Mouse (Mus musculus): ENCODE data around the gene Gsc2.
"Not testable (repeated sequence)": the region's sequence is repeated elsewhere in the genome, so short reads cannot be mapped to it uniquely, and the experiment has no call there.

The Gsc2 gene

DNA sequence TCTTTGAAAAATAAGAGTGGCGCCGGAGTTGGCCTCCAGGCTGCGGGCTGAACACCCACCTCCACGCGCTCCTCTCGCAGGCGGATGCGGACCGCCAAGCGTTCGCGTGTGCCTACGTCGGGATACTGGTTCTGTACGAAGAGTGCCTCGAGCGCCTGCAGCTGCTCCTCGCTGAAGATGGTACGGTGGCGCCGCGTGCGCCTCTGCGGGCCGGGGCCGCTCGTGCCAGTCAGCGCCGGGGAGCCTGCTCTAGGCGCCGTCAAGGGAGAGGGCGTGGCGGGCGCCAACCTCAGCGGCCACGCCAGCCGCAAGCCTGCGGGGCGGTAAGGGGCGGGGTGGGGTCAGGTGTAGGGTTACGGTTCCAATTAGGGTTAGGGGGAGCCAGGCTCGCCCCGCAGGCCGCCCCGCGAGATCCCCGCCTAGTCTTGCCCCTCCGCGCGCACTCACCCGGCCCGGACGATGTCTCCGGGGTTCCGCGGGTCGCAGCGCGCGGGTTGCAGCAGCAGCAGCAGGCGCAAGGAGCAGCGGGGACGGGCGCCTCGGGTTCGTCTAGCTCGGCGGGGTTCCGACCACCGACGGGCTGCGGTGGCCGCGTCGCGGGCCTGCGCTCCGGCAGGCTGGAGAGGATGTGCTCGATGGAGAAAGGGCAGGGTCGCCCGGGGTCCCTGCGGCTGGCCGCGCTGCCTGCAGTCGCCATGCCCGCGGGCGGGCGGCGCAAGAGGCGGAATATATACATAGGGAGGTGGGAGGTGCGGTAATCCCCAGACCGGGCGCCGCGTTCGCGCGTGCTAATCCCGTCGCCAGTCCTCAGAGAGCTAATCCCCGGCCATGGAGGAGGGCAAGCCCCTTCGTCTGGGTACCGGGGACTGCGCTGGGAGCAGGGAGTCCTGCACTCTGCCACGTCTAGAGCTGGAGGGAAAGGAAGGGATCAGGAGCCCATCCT is at the start of gene Gsc2:
Gene Gsc2, minus strand, starts transcription at position 753 of the 943 bp plus-strand sequence.
- no peak for DNase-seq (ENCODE audit: low spot score in 2 of 2)

DNA sequence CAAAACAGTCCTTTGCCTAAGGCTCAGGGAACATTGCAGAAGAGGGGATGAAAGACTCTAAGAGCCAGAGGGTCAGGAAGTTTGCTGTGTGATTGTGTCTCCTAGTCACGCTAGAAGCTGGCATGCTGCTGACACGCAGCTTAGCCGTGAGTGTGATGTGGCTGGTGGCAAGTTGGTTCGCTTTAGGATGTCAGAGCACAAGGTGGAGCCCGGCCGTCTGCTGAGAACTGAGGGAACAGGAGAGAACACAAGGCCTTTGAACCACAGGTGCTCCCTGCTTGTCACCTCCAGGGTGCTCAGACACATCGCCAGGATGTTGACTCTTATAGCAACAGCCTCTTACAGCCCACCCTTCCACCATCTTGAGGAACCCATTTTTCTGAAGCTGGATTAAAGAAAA is 47.2 kb upstream of the Gsc2 start:
- DNase-seq (ENCODE audit: low spot score in 2 of 2), result no peak

DNA sequence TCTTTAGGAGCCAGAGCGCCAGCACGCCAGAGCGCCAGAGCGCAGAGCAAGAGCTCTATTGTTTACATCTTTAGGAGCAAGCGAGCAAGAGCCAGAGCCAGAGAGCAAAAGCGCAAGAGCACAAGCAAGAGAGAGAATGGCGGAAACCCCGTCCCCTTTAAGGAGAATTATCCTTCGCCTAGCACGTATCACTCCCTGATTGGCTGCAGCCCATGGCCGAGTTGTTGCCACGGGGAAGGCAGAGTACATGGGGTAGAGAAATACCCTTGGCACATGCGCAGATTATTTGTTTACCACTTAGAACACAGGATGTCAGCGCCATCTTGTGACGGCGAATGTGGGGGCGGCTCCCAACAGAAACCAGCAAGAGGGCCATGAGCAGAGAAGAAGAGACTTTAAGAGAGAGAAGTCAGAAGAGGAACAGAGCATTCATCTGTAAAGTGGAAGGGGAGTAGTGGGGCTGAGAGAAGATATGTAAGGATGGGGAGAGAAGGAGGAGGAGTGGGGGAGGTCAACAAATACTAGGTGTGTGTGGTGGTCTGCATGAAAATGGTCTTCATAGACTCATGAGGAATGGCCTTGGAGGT is 41.3 kb upstream of the Gsc2 start:
- DNase-seq (ENCODE audit: low spot score in 2 of 2), result not testable (repeated sequence)

DNA sequence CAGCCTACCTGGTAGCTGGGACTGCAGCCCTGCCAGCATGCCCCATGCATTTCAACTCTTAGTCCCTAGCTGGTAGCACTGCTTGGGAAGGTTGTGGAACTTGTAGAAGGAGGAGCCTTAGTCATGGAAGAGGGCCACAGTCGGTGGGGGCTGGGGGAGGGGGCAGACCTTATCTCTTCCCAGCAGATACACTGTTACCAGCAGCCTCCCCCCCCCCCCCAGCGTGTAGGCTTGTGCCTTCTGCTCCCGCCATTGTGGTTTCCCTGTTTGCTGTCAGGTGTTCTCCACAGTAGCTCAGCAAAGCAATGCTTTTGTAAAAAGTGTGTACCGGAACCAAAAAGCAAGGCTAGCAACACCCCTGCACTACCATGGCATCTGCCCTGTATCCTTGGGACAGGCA is 36.8 kb upstream of the Gsc2 start:
- no peak for DNase-seq (ENCODE audit: low spot score in 2 of 2)

DNA sequence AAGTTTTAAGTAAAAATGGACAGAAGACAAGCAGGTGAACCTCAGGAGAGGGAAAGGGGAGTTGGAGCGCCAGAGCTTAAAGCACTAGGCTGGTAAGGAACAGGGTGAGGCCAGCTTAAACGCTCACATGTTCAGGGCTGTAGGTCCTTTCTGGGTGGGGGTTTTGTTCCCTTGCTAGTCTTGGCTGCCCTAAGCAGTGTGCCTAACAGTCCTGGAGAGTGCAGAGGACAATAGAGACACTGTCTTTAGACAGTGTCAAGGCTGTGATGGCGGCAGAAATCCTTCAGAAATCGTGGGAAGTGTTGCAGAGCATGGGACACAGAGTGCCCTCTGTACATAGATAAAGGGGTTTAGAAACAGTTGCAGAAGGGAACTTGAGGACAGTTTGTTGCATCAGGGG is 35.2 kb upstream of the Gsc2 start:
- DNase-seq (ENCODE audit: low spot score in 2 of 2), result no peak

DNA sequence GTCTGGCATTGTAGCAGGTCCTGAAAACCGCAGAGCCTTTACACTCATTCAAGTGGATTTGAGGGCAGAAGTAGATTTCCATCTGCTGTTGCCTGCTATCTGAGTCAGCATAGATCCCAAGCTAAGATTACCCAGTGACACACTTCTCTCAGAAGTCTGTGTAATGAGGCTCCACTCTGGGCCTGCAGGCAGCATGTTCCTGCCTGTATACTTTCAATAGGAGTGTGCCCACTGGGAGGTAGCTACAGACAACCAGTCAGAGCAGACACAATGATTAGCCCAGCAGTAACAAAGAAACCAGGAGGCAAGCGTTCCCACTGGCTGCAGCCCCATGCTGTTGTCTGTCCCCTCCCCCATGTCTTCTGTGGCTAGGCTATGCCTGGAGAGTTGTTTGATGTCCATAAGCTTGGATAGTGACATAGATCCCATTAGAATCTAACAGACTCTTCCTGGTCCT is 34.6 kb upstream of the Gsc2 start:
- no peak for DNase-seq (ENCODE audit: low spot score in 2 of 2)

DNA sequence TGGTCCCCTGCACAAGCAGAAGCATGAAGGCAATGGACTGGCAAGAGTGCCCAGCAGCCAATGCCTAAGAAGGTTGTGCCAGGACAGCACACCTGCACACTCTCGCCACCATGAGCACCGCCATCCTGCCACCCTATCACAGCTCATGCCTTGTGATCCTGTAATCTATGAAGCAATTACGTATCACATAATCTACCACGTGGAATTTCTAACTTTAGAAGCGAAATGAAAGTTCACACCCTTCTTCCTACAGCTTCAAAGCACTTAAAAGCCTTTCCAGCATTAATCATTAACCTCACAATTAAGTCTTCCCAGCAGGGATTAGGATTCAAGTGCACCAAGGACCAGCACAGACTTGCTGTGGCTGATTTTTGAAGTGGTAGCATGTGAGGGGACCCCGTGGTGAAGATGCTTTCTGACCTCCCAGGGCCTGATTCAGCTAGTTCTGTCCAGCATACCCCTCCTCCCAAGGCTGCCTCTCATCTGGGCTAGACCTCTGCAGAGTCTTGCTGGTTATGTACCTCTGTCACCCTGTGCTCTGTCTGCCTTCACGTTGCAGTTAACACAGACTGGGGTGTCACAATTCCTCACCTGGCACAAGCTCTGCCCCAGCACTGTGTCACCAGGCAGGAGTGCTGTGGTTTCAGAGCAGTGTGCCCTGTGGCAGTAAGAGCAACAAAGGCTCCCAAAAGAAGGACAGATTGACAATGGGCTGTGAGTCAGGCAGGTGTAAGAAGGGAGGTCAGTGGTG is 30.4 kb upstream of the Gsc2 start:
- no peak for DNase-seq (ENCODE audit: low spot score in 2 of 2)

DNA sequence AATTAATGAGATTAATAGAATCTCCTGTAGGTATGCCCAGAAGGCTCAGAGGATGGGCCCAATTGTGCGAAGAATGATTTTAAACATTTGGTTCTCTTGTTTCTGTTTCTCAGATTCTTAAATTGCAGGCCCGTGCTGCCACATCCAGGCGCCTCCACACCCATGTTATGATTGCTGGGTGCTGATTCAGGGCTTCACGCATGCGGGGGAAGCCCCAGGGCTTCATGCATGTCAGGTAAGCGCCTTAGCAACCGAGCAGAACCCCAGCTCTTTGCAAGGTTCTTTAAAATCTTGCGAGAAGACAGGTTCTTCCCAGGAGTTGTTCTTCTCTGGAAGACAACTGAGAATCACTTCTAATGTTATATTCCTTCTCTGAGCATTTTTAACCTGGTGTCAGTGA is 28.6 kb upstream of the Gsc2 start:
- no peak for DNase-seq (ENCODE audit: low spot score in 2 of 2)

DNA sequence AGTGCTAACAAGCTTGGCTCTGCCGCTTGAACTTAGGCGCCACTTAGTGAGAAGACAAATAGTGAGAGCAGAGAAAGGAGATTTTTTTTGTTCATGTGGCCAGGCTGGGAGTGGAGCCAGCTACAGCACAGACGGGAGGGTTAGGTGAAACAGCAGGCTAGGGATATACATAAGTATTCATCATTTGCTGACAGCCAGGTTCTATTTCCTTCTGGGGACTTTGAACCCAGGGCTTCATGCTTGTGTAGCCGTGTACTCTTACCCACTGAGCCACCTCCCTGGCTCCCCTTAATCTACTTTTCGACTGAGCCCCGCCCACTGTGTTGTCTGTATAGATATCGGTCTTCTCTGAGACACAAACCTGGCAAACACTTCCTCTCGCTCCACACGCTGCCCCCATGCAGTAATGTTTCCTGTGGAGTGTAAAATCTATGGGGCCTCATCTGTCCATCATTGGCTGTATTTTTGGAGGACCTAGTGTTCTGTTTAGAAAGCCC is 24.4 kb upstream of the Gsc2 start:
- DNase-seq (ENCODE audit: low spot score in 2 of 2), result peak in 1 of 2 experiments; percentile 29

DNA sequence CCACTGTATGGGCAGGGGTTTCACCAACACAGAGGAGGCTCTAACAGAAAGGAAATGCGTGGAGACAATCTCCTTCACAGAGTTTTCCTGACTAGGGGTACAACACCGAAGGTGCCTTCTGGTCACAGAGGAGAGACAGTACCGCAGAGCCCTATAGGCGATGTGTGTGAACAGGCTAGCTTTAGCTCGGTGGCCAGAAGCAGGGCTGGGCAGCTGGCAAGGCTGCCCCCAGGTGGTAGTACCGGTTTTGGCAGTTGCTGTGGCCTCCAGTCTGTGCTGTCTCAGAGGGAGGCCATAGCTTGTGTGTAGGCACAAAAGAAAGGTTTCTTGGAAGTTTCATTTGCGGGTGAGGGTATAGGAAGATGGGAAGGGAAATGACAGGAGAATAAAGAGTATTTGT is 24.0 kb upstream of the Gsc2 start:
- peak; percentile 67 to 73 for DNase-seq (ENCODE audit: low spot score in 2 of 2)

DNA sequence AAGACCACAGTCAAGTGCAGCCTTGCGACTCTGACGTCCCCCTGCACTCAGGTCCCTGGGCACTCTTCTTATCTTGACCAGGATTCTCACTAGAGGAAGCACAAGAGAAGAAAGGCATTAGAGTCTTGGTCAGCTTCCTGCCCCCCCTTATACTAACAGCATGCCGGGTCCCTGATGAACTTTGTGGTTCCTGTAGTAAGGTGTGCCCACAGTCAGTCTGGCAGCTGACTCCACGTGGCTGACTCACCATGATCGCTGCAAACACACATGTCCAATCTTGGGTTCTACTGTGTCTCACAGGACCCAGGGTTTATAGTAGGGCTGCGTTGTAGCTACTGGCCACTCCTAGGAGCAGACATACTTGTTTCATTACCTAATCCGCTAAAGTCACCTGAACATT is 23.3 kb upstream of the Gsc2 start:
- DNase-seq (ENCODE audit: low spot score in 2 of 2), result no peak

DNA sequence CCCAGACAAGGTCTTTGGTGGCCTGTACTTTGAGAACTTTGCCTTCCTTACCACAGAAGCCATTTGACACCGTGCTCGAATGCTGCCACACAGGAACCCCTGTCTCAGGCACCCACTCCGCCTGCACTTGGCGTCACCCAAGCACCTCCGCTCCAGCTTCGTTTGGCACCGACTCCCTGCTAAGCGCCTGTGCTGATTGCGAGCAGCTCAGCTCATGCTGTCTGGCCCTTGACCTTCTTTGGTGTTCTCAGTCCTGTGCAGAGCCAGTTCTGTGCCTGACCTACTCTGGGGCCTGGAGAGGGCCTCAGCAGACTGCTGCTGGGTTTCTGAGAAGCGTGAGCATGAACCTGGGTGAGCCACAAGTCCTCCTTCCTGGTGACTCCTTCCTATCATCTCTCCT is 21.9 kb upstream of the Gsc2 start:
- DNase-seq (ENCODE audit: low spot score in 2 of 2), result no peak

DNA sequence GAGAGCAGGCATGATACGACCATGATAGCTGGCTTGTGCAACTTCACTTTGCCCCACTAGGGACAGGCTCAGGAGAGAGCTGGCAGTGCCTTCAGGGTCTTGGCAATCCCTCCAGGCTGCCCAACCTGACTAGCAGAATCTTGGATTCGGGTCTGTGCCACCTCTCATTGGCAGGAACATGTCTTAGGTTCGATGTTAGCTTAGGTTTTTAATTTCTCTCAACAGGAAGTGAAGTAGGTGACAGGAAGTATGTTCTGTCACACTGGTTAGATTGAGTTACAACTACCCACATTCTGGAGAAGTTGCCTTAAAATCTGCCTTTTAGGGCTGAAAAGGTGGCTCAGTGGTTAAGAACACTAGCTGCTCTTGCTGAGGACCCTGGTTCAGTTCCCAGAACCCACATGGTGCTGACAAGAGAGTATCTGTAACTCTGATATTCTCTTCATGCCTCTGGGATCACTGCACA is 19.6 kb upstream of the Gsc2 start:
- no peak for DNase-seq (ENCODE audit: low spot score in 2 of 2)

DNA sequence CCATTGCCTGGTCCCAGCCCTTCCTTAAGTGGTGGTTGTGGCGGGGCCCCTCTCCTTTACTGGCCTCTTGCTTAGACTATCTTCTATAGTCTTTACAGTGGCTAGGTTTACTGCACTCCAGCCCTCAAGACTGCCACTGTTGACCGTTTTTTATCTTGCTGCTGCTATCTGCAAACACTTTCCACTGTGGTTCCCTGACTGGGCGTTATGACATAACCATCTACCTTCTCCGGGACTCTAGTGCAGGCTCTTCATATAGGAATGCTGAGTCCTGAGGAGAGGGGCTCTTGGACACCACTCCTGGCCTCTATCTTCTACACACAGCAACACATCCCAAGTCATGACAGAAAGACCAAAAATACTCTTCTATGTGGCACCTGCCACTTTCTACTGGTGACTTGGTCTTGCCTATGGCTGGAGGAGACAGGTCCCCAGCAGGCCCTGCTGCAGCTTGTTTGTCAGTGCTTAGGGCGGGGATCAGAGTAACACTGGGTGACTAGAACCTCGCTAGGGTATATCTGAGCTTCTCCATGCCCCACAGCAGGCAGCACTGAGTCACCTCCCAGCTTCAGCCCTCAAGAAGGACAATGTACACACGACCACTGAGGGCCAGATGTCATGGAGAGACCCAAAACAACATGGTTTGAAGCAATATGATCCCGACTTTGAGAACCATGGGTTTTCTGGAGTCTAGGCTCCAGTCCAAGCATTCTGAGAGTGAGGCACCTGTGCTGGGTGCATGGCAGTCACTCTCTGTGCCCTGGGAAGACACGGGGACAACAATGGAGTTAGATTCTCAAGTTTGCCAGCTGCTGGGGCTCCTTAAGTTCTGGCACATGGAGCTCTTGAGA is 19.0 kb upstream of the Gsc2 start:
- no peak for DNase-seq (ENCODE audit: low spot score in 2 of 2)

DNA sequence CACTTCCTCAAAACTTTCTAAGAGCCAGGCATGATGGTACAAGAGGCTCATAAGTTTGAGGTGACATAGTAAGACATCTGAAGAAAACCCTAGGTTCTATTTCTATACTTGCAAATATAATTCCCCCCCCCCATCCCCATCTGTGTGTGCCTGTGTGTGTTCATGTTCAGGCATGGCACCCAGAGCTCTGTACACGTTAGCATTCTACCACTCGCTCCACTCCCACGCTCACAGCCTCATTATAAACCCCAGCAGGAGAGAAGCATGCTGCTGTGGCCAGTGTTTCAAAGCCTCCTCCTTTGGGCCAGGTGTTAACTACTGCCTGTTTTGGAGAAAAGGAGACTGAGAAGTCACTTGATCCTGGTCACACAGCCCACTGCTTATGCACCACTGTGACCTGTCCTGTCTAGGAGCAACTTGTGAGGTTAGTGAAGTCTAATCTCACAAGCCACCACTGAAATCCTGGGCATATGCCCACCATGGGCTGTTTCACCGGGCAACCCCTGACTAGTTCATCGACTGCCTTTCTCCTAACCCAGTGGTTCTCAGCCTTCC is 17.1 kb upstream of the Gsc2 start:
- no peak for DNase-seq (ENCODE audit: low spot score in 2 of 2)

DNA sequence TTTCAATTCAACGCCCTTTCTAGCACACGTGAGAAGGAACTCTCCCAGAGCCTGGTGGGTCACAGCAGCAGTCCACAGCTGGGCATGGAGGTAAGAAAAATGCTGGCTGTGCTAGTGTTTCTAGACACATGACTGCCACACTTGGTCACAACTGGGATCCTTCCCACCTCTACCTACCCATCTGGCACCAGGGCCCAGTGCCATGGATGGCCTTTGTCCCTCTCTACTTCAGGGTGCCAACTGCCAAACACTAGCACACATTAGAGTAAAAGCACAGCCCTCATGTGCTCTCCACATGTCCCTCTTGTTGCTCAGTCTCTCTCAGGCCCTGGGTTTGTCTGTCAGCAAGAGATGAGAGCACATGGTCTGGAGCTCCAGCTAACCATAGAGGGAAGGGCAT is 14.8 kb upstream of the Gsc2 start:
- no peak for DNase-seq (ENCODE audit: low spot score in 2 of 2)

DNA sequence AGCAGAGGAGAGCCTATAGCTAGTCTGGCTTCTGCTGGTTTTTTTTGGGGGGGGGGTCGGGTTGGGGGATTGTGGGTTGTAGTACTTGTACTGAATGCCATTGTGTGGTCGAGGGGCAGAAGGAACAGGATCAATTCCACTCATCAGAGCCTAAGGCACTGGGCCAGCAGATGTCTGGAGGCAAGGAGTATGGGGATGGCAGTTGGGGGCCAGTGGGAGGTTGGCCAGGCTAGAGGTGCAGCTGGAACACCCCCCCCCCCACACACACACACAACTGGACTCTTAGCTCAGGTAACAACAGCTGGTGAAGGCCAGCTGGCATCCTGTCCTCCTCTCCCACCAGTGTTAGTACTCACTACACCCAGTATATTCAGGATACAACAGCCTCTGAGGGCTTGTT is 14.4 kb upstream of the Gsc2 start:
- DNase-seq (ENCODE audit: low spot score in 2 of 2), result no peak

DNA sequence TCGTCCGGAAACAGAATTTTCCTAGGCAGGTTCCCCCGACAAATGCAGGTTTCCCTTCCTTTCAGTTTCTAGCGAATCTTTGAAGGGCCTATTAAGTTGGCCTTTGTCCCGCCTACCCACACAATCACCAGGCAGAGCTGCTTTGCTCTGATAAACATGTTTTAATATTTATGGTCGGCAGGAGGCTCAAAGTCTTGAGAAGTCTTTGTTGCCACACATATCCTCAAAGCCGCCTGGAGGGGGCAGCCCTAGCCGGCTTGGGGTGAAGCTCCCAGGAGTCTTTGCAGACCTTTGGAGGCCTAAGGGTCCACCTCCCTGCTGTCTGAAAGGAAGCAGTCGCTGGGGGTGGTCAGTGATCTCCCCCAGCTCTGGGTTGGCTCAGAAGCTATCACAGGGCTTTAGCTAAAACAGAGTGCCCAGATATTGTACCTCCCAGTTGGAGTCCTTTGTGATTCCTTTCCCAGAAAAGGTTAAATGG is 13.8 kb upstream of the Gsc2 start:
- DNase-seq (ENCODE audit: low spot score in 2 of 2), result peak; percentile 82 to 89

DNA sequence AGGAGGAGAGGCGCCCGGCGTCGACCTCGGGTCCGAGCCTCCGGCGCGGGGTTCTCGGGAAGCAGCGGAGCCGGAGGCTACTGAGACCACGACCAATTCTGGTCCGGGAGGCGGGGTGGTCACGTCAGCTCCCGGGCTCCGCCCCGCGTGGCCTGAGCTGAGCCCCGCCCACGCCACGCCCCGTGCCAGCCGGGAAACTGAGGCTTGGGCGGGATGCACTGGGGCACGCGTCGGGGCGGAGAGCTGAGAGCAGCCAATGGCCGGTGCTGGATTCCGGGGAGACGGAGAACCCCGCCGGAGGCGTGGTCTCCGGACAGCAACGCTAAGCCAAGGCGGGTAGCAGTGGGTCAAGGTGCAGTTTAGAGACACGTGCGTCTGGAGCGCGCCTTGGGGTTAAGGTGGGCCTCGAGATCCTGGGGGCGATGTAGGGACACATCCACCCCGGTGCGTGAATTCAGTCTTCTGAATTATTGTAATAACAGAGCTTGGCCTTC is 13.3 kb upstream of the Gsc2 start, which contains the start of gene Slc25a1:
Gene Slc25a1, minus strand, starts transcription at position 133 of the 494 bp plus-strand sequence.
- peak; percentile 77 to 79 for DNase-seq (ENCODE audit: low spot score in 2 of 2)

DNA sequence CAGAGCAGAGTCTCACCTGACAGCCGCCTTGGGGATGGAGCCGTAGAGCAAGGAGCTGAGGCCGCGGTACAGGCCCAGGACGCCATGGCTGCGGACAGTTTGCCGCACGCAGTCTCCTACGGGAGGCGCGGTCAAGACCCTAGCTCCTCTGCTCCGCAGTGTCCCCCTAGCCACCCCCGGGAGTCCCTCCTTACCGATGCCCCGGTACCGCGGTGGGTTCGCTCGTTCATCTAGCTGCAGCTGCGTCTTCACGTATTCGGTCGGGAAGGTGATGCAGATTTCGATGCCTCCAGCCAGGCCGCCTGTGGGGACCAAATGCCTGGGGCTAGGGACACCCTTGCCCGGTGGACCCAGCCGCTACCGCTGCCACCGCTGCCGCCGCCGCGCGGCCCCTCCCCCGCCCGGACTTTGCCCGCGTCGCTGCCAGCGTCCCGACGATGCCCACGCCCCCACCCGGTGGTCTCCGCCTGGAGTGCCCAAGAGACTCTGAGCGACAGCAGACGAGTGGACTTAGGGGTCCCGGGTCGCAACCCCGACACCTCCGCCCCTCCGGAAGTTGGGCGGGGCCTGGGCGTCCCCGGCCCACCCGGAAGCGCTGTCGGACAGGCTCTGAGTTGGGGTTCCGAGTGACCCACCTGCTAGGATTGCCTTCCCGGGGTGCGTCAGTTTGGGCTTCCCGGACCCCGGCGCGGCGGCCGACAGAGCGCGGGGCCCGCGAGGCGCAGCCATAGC is 12.7 kb upstream of the Gsc2 start:
- peak; percentile 22 to 29 for DNase-seq (ENCODE audit: low spot score in 2 of 2)
